Mouse (Mus musculus): ENCODE measurements around the gene Sh2d7.
"Not testable (repeated sequence)": the region's sequence is repeated elsewhere in the genome, so short reads cannot be mapped to it uniquely, and the experiment has no call there.

The Sh2d7 gene

GRCm38 (mm10) chr9:54538244-54538643, 540 bp upstream of the Sh2d7 start:
- in situ Hi-C loops (cut with MboI; ENCODE audit: low pct_unique_long_range_greater_than_20kb in 1 of 2, low sequenced_read_pairs in 2 of 2, unreplicated experiment in 1 of 2): no loop called here

DNA sequence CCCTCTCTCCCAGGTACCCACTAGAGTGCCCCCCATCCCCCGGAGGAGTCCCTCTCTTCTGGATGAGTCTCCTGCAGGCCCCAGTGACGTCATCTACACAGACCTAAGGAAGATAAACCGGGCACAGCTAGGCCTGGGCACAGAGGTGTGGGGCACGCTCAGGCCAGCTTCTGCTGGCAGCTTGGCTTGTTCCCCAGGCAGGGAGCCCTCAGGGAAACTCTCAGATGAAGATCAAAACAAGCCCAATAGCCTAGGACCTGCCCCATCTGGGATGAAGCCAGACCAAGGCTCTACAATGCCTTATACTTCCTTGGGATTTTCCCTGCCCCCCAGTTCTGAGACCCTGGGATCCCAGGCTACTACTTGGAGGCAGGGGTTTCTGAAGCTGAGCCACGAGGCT, 2.0 kb downstream of the Sh2d7 start:
- in situ Hi-C loops (cut with MboI; ENCODE audit: low pct_unique_long_range_greater_than_20kb in 1 of 2, low sequenced_read_pairs in 2 of 2, unreplicated experiment in 1 of 2): no loop called here

GRCm38 (mm10) chr9:54544212-54544953, 5.6 kb downstream of the Sh2d7 start:
- in situ Hi-C loops (cut with MboI; ENCODE audit: low pct_unique_long_range_greater_than_20kb in 1 of 2, low sequenced_read_pairs in 2 of 2, unreplicated experiment in 1 of 2): no loop called here

- in situ Hi-C loops (cut with MboI; ENCODE audit: low pct_unique_long_range_greater_than_20kb in 1 of 2, low sequenced_read_pairs in 2 of 2, unreplicated experiment in 1 of 2): no loop called here
These were observed 6.2 kb downstream of the Sh2d7 start for GRCm38 (mm10) chr9:54544954-54545315.

- in situ Hi-C loops (cut with MboI; ENCODE audit: low pct_unique_long_range_greater_than_20kb in 1 of 2, low sequenced_read_pairs in 2 of 2, unreplicated experiment in 1 of 2): no loop called here
These were observed 8.8 kb downstream of the Sh2d7 start for GRCm38 (mm10) chr9:54547536-54547935.

- in situ Hi-C loops (cut with MboI; ENCODE audit: low pct_unique_long_range_greater_than_20kb in 1 of 2, low sequenced_read_pairs in 2 of 2, unreplicated experiment in 1 of 2): no loop called here
These were observed 10.6 kb downstream of the Sh2d7 start for GRCm38 (mm10) chr9:54549433-54549832.

DNA sequence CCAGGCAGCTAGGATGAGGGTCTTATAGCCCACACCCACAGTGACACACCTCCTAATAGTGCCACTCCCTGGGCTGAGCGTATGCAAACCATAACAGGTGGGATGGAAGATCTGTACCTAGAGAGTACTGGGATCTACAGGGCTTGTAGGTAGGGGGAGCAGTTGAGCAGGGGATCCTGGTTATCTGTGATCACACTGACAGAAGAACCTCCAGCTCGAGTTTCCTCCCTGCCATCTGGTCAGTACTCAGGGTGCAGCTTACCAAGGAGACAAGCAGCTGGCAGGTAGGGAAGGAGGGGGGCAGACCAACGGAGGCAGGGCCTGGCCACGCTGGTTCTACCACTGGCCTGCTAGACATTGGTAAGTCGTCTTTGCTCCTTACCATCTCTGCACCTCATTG, 13.6 kb downstream of the Sh2d7 start:
- in situ Hi-C loops (cut with MboI; ENCODE audit: low pct_unique_long_range_greater_than_20kb in 1 of 2, low sequenced_read_pairs in 2 of 2, unreplicated experiment in 1 of 2): no loop called here

- in situ Hi-C loops (cut with MboI; ENCODE audit: low pct_unique_long_range_greater_than_20kb in 1 of 2, low sequenced_read_pairs in 2 of 2, unreplicated experiment in 1 of 2): no loop called here
These were observed 16.3 kb downstream of the Sh2d7 start for GRCm38 (mm10) chr9:54555044-54555443.

GRCm38 (mm10) chr9:54558731-54559130, 19.9 kb downstream of the Sh2d7 start:
- in situ Hi-C loops (cut with MboI; ENCODE audit: low pct_unique_long_range_greater_than_20kb in 1 of 2, low sequenced_read_pairs in 2 of 2, unreplicated experiment in 1 of 2): no loop called here

- in situ Hi-C loops (cut with MboI; ENCODE audit: low pct_unique_long_range_greater_than_20kb in 1 of 2, low sequenced_read_pairs in 2 of 2, unreplicated experiment in 1 of 2): no loop called here
These were observed 21.1 kb downstream of the Sh2d7 start, which contains the start of gene Cib2 for GRCm38 (mm10) chr9:54559771-54560471. TSS of gene Cib2 (minus strand) at chr9:54560218.

GRCm38 (mm10) chr9:54560831-54561601, 22.2 kb downstream of the Sh2d7 start:
- in situ Hi-C loops (cut with MboI; ENCODE audit: low pct_unique_long_range_greater_than_20kb in 1 of 2, low sequenced_read_pairs in 2 of 2, unreplicated experiment in 1 of 2): no loop called here

DNA sequence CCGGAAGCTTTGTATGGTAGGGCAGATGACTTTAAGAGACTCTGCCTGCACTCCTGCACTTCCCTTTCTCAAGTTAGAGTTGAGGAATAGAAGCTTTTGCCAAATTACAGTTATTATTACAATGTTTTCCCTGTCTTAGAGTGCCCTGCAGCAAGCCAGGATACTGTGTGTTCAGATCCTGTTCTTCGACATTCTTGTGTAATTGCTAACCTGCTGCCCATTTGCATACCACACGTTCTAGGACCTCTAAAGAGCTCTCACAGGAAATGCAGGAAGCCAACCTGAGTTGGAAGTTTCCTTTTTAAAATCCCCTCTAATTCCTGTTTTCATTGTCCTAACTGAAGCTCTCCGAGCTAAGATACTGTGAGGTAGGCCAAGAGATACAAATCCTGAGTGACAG, 28.2 kb downstream of the Sh2d7 start:
- in situ Hi-C loops (cut with MboI; ENCODE audit: low pct_unique_long_range_greater_than_20kb in 1 of 2, low sequenced_read_pairs in 2 of 2, unreplicated experiment in 1 of 2): no loop called here

DNA sequence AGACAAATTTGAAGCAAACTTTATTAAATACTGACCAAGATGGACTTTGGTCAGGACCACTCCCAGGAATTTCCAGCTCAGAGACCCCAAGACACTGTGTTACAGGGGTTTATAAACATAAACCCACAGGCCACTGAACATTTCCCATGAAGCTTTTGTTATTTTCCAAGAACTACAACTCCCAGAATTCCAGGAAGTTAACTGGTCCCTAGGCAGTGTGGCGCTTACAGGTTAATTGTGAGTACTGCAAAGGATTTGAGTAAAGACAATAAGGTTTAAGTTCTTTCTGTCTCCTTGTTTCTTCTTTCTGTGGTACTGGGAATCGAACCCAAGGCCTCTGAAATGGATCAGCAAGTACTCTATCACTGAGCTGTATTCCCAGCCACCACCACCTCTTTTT, 29.9 kb downstream of the Sh2d7 start:
- in situ Hi-C loops (cut with MboI; ENCODE audit: low pct_unique_long_range_greater_than_20kb in 1 of 2, low sequenced_read_pairs in 2 of 2, unreplicated experiment in 1 of 2): no loop called here

DNA sequence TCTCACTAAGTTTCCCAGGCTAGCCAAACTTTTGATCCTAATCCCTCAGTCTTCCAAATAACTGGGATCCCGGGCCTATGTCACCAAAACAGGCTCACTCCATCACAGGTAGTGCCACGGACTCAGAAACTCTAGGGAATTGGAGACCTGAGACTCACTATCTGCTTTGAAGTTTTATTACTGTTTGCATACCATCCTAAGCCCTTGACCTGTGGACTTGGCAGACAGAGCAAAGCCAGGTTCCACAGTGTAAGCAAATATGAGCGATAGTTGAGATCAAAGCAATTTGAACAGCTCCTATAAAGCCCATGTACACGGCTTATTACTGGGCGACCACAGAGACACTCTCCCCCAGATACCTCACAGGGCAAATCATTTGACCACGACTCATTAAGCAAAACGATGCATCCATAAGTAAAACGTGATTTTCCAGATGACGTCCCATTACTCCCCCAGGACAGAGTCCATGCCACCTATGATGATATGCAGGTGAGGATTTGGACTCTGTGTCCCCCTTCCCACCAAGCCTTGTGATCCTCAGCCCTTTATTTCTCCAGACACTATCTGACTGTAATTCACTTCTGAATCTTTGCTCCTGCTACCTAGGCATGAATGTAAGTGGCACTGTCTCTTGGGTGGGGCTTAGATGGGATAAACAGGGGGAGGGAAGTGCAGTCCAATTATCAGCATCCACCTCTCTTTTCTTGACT, 32.5 kb downstream of the Sh2d7 start:
- in situ Hi-C loops (cut with MboI; ENCODE audit: low pct_unique_long_range_greater_than_20kb in 1 of 2, low sequenced_read_pairs in 2 of 2, unreplicated experiment in 1 of 2): no loop called here

- in situ Hi-C loops (cut with MboI; ENCODE audit: low pct_unique_long_range_greater_than_20kb in 1 of 2, low sequenced_read_pairs in 2 of 2, unreplicated experiment in 1 of 2): no loop called here
These were observed 44.9 kb downstream of the Sh2d7 start for GRCm38 (mm10) chr9:54583712-54584111.

- in situ Hi-C loops (cut with MboI; ENCODE audit: low pct_unique_long_range_greater_than_20kb in 1 of 2, low sequenced_read_pairs in 2 of 2, unreplicated experiment in 1 of 2): not testable (repeated sequence)
These were observed 45.3 kb downstream of the Sh2d7 start for GRCm38 (mm10) chr9:54584127-54584526.

- in situ Hi-C loops (cut with MboI; ENCODE audit: low pct_unique_long_range_greater_than_20kb in 1 of 2, low sequenced_read_pairs in 2 of 2, unreplicated experiment in 1 of 2): no loop called here
These were observed 47.0 kb downstream of the Sh2d7 start for GRCm38 (mm10) chr9:54585839-54586198.

- in situ Hi-C loops (cut with MboI; ENCODE audit: low pct_unique_long_range_greater_than_20kb in 1 of 2, low sequenced_read_pairs in 2 of 2, unreplicated experiment in 1 of 2): no loop called here
These were observed 47.6 kb downstream of the Sh2d7 start, which contains the start of gene Idh3a for GRCm38 (mm10) chr9:54586199-54587061. TSS of gene Idh3a (plus strand) at chr9:54586334.

Measured in mouse embryonic stem cell (cell line).